Mouse (Mus musculus): ENCODE results near the gene Hdac4.

GRCm38 (mm10) chr1:92100371-92100891 lies 95.1 kb downstream of the Hdac4 start:
- TF ChIP-seq CTCF (IDR thresholded peaks at IDR 0.05) (no peak), EP300 (IDR thresholded peaks at IDR 0.05) (no peak)
